Mouse (Mus musculus) erythroblast, embryonic 14.5 days (primary cell): ENCODE measurements around the gene Zfp524. TPM values are rescaled to one million over a fixed set of nuclear protein-coding genes. Genes with fewer than 3 reads are reported as not detected.
A peak's percentile ranks its signal among the peaks of the same experiment; 100 is the strongest.
"Not testable (repeated sequence)": the region's sequence is repeated elsewhere in the genome, so short reads cannot be mapped to it uniquely, and the experiment has no call there.

Experiments
- H3K27me3 ChIP-seq: 2 replicates; pipeline ENCODE4 v1.6.1; 2012; ENCODE audit warnings: inconsistent platforms; ENCODE audit not compliant: control insufficient read depth
- H3K36me3 ChIP-seq: 2 replicates; pipeline ENCODE4 v1.6.1; 2012; ENCODE audit warnings: mild to moderate bottlenecking, inconsistent platforms; ENCODE audit not compliant: control insufficient read depth
- H3K4me1 ChIP-seq: 2 replicates; pipeline ENCODE4 v1.6.1; 2012; ENCODE audit warnings: inconsistent platforms; ENCODE audit not compliant: control insufficient read depth
- H3K4me3 ChIP-seq: replicated peaks from 2 replicates; pipeline ENCODE3; 2012; ENCODE audit warnings: moderate library complexity, mild to moderate bottlenecking, inconsistent platforms
- H3K9me3 ChIP-seq: 2 replicates; pipeline ENCODE4 v1.6.1; 2012; ENCODE audit warnings: low read length, inconsistent platforms, mixed read lengths; ENCODE audit not compliant: control insufficient read depth
- GATA1 ChIP-seq: IDR thresholded peaks from 2 replicates; pipeline ENCODE4 v1.6.1; 2012; ENCODE audit warnings: low read length, inconsistent platforms, mixed read lengths
- TAL1 ChIP-seq: IDR thresholded peaks from 3 replicates; pipeline ENCODE4 v1.6.1; 2012; ENCODE audit warnings: low read length, inconsistent platforms, mixed read lengths
- polyA plus RNA-seq: library from polyadenylated mRNA; stranded (reverse); fragments of >175 nt; gene quantifications from 2 replicates; pipeline ENCODE4 v1.2.3, GENCODE M21; 2012

Zfp524 gene
- polyA plus RNA-seq, 1 experiment = 6.2 TPM

- peaks cover 18% of the 10 kb centered on the region for H3K9me3 ChIP-seq
- no peak overlapping the region for H3K4me3 ChIP-seq
- peaks cover 5% of the 10 kb centered on the region; the same call in 1 of the 2 replicates for H3K36me3 ChIP-seq
- TF ChIP-seq TAL1 (no peak), GATA1 (no peak)
- peaks cover 46% of the 10 kb centered on the region for H3K27me3 ChIP-seq
- no peaks in the 10 kb centered on the region for H3K4me1 ChIP-seq
Observed at GRCm38 (mm10) chr7:4993999-4994788, 20.0 kb upstream of the Zfp524 start.

DNA sequence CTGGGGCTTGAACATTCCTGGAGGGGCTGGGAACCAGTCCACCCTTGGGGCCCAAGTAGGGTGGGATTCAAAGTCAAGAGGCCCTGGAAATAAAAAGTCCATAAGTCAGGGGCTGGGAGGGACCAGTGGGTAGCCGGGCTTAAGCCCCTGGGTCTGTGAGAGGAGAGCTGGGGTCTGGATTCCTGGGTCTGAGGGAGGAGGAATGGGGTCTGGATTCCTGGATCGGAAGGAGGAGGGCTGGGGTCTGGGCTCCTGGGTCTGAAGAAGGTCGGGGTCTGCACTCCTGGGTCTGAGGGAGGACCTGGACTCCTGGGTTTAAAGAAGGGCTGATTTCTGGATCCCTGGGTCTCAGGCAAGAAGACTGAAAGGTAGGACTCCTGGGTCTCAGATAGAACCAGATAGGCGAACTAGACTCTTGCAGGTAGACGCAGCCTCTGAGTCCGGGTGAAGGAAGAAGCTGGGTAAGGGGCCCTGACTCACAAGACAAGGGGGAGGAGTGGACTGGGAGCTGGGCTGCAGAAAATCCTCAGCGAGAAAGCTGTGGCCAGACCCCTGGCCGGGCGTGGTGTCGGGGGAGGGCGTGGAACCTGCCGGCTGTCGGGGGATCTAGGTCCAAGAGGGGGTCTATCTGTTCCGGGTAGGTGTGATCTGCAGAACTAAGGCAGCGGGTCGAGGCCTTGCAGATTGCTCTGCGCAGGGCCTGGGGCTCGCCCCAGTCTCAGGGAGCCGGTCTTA, 18.8 kb upstream of the Zfp524 start:
- no peak for TF ChIP-seq GATA1
- no peak for TF ChIP-seq TAL1
- peaks cover 46% of the 10 kb centered on the region for H3K27me3 ChIP-seq
- H3K36me3 ChIP-seq = peaks cover 5% of the 10 kb centered on the region; the same call in 1 of the 2 replicates
- H3K9me3 ChIP-seq = peaks cover 18% of the 10 kb centered on the region
- H3K4me3 ChIP-seq = peak overlapping the region; percentile 53
- no peaks in the 10 kb centered on the region for H3K4me1 ChIP-seq

DNA sequence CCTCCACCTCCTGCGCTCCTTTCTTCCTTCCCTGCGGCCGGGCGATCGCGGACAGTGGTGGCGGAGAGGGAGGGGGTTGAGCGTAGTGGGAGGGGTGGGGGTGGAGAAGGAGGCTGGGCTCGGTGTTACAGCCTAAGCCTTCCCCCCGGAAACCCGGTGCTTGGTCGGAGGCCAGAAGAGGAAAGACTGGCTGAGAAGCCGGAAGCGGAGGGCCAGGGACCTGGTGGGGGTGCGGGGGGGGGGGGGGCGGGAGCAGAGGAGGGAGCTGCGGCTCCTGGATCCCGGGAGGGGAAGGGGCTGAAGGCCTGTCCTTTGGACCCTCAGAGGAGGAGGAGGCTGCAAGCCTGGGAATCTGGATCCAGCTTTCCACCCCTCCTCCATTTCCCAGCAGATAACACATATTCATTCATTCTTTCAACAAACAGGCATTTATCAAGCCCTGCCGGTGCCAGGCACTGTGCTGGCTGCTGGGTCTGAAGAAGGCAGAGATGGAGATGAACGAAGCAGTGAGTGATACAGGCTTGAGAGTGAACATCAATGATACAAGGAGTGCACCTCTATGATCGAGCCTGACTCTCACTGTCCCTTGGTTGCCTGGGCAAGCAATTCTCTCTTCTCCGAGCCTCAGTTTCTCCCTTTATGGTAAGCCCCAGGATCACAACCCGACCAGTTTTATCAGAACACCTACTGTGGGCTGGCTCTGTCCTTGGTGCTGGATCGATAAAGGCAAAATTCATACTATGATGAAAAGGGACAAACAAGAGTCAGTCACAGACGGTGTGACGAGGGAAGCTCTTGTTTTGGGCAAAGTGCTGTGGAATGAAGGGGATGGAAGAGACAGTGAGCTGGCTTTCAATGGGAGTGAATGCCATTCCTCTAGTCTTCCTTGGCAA, 18.0 kb upstream of the Zfp524 start, which contains the start of gene Zfp579:
TSS of gene Zfp579 (minus strand) at position 156 of the 893 bp plus-strand sequence.
- Histone ChIP-seq H3K4me3 (peak within 1 kb of the TSS; percentile 53), H3K27me3 (peaks cover 46% of the 10 kb centered on the region), H3K36me3 (peaks cover 5% of the 10 kb centered on the region; the same call in 1 of the 2 replicates), H3K4me1 (no peaks in the 10 kb centered on the region), H3K9me3 (peaks cover 18% of the 10 kb centered on the region)
- TF ChIP-seq TAL1 (no peak), GATA1 (no peak)

GRCm38 (mm10) chr7:4996934-4997333, 17.3 kb upstream of the Zfp524 start:
- H3K27me3 ChIP-seq = peaks cover 46% of the 10 kb centered on the region
- no peak for TF ChIP-seq GATA1
- no peak for TF ChIP-seq TAL1
- H3K36me3 ChIP-seq = peaks cover 5% of the 10 kb centered on the region; the same call in 1 of the 2 replicates
- no peaks in the 10 kb centered on the region for H3K4me1 ChIP-seq
- peaks cover 18% of the 10 kb centered on the region for H3K9me3 ChIP-seq
- no peak overlapping the region for H3K4me3 ChIP-seq

DNA sequence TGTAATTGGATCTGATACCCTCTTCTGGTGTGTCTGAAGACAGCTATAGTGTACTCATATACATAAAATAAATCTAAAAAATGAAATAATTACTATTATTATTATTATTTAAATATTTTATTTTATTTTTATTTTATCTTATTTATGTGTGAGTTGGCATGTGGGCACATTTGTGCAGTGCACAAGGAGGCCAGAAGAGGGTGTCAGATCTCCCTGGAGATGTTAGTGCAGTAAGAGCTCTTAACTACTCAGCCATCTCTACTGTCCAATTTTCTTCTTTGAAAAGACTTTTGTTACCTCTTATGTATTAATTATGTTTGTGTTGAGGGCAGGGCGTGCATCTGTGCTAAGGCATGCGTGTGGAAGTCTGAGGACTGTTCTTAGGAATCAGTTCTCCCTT, 14.3 kb upstream of the Zfp524 start:
- Histone ChIP-seq H3K4me1 (no peaks in the 10 kb centered on the region), H3K4me3 (no peak overlapping the region), H3K9me3 (peaks cover 10% of the 10 kb centered on the region), H3K36me3 (no peaks in the 10 kb centered on the region), H3K27me3 (peaks cover 20% of the 10 kb centered on the region)
- TF ChIP-seq TAL1 (no peak), GATA1 (no peak)

- Histone ChIP-seq H3K9me3 (peaks cover 10% of the 10 kb centered on the region), H3K36me3 (peaks cover 17% of the 10 kb centered on the region)
- not testable (repeated sequence) for H3K4me1 ChIP-seq, H3K27me3 ChIP-seq, H3K4me3 ChIP-seq
Observed at GRCm38 (mm10) chr7:5002876-5003275, 11.3 kb upstream of the Zfp524 start.

DNA sequence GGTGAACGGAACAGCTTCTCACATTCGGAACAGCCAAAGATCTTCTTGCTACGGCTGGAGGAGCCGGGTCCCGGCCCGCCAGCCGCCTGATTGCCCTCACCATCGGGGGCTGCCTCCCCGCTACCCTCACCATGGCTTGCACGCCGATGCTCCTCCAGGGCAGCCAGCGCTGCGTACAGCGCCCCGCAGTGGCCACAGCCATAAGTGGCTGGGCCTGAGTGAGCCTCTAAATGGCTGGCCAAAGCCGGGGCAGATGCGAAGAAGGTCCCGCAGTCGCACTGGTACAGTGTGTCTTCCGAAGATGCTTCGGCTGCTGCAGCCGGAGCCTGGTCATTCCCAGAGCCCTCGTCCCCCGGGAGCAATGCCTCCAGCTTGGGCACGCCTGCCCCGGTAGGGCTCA, 6.0 kb upstream of the Zfp524 start:
- Histone ChIP-seq H3K4me1 (peaks cover 11% of the 10 kb centered on the region), H3K4me3 (no peak overlapping the region), H3K27me3 (no peaks in the 10 kb centered on the region), H3K36me3 (peaks cover 70% of the 10 kb centered on the region), H3K9me3 (peaks cover 11% of the 10 kb centered on the region)
- TF ChIP-seq GATA1 = no peak
- no peak for TF ChIP-seq TAL1

DNA sequence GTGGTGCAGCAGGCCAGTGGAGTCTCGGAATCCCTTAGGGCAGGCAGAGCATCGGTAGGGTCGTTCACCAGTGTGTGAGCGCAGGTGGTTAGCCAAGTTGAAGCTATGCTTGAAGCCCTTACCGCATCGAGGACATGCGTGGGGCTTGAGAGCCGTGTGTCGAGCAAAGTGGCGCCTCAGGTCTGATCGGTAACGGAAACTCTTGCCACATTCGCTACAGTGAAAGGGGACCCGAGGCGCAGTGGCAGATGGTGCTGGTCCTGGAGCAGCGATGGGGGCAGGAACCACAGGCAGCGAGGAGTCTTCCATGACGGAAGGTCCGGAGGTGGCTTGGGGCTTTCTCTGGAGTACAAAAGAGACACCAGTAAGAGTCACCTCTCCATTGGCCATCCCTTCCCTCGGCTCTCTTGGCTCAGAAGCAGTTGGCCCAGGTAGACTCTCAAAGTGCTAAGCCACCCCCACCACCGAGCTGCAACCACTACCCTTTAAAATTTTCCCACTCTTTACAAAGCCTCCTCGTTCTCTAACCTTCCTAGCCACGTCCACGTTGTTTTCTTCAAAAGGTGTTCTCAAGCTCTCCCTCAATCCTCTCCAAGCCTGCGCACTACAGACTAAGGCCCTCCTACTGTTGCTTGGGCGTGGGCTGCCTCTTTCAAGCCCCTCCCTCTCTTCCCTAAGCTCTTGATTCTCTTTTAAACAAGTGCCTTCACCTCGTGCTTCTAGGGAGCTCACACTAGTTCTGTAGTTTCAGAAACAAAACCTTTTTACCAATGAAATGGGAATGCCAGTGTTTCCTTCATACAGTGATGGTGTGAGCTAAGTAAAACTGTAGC, 1.3 kb upstream of the Zfp524 start:
- no peak for TF ChIP-seq GATA1
- no peak for TF ChIP-seq TAL1
- Histone ChIP-seq H3K27me3 (no peaks in the 10 kb centered on the region), H3K4me3 (peak overlapping the region; percentile 22), H3K4me1 (peaks cover 42% of the 10 kb centered on the region), H3K36me3 (peaks cover 65% of the 10 kb centered on the region), H3K9me3 (peaks cover 21% of the 10 kb centered on the region)
